Mouse (Mus musculus) kidney, postnatal 14 days (tissue): ENCODE measurements at regions not wholly inside any gene's neighbourhood (a gene's known extent, or its start where the extent isn't known, plus 50 kb on each side); places are given as distances from the start of the nearest gene placed in this dataset.

ENCODE experiments used
- DNase-seq: peaks from one replicate; pipeline ENCODE4 v3.0.0; 2022; ENCODE audit warnings: mixed read lengths

DNA sequence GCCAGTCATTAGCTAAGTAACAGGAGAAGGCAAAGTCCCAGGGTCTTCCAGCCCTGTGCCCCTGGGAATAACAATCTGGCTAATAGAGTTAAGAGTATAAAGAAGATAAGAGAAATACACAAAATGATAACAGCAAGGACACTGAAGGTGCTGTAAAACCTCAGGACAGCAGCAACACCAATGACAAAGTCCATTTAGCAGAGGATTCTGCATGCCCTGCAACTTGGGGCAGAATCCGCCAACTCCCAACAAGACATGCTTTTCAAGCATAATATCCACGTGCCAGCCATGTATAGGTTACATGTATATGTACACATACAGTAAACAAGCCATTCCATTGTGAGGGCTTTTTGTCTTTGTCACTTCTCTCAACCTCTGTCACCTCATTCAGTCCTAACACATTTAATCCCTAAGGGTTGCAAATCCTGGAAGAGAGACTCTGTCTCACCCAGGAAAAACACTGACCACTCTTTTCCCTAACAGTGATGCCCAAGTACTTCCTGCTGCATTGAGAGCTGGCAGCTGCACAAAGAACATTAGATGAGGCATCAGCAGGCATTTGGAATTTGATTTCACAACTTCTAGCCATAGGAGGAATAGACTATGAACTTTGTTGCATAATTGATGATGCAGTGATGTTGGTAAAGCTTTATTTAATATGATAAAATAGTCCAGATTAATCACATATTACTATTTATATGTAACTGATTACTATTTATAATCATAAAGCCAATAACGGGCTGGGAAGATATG, 105.8 kb upstream of the Slc4a7 start:
- no peak for DNase-seq

DNA sequence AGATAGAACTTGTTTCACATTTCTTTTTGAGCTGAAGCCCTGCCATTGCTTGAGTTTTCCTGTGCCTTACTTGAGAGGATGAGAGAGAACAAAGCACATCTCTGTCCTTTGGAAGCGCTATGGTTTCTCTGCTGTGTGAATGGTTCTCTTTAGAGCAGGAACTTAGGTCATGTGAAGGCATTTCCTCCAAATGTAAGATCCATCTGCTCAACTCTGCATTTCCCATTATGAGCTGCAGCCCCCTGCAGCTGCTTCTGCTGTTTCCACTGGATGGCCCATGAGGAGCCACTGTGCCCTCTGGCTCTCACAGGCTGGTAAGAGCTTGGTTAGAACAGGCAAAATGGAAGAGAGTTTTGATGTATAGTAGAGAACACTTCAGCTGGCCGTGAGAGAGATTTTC, 102.5 kb upstream of the Slc4a7 start:
- DNase-seq = no peak

DNA sequence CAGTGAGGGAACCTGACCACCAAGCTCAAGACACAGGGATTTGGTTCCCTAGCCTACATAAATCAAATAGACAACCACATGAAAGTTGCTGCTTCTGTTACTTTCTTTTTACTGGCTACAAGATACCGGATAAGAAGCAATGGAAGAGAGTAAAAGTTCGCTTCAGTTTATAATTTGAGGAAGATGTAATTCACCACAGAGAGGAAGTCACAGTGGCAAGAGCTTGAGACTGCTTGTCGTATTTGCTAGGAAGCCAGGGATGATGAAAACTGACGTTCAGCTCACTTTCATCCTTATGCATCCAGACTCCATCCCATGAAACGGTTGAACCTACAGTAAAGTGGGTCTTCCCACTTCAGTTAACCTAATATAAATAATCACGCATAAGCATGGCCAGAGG, 102.1 kb upstream of the Slc4a7 start:
- DNase-seq = no peak

DNA sequence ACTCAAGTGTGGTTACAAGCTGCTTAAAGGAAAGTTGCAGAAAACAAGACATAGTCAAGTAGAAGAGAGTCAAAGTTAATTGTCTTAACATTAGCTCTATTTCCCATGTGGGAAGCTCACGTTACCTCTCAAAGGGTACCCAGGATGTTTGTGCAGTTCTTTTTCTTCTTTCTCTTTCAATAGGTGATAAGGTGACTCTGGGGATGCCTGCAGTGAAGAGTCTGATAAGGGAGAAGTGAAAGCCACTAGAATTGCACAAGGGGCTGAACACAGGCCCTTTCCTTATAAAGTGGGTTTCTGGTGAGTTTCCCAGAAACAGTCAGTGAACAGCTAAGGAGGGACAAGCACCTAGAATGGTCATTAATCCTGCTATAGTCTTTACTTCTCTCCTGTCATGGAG, 98.6 kb upstream of the Slc4a7 start:
- DNase-seq = no peak

- no peak for DNase-seq
These were observed 95.0 kb upstream of the Slc4a7 start for GRCm38 (mm10) chr14:14607074-14607473.

- no peak for DNase-seq
These were observed 89.8 kb upstream of the Slc4a7 start for GRCm38 (mm10) chr14:14612245-14612644.

GRCm38 (mm10) chr14:14620316-14620715, 81.8 kb upstream of the Slc4a7 start:
- DNase-seq = no peak

- no peak for DNase-seq
These were observed 73.4 kb upstream of the Slc4a7 start for GRCm38 (mm10) chr14:14628673-14629072.

- no peak for DNase-seq
These were observed 70.3 kb upstream of the Slc4a7 start for GRCm38 (mm10) chr14:14631750-14632149.

DNA sequence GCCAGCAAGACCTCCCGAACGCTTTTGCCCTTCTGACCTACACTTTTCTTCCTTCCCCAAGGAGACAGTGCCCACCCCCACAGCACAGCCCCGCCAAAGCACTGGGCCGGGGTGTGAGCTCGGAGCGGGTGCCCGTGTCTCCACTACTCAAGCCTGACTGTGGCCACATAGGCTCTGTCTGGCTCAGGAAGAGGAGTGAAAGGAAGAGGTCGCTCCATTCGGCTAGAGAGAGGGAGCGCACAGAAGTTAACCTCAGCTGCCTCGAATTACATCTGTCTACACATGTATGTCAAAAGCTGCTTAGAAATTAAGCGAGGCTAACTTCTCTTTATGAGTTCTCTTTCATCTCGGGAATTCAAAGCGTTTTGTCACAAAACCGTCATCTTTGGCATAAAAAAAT, 69.6 kb upstream of the Slc4a7 start:
- DNase-seq = peak; percentile 22

DNA sequence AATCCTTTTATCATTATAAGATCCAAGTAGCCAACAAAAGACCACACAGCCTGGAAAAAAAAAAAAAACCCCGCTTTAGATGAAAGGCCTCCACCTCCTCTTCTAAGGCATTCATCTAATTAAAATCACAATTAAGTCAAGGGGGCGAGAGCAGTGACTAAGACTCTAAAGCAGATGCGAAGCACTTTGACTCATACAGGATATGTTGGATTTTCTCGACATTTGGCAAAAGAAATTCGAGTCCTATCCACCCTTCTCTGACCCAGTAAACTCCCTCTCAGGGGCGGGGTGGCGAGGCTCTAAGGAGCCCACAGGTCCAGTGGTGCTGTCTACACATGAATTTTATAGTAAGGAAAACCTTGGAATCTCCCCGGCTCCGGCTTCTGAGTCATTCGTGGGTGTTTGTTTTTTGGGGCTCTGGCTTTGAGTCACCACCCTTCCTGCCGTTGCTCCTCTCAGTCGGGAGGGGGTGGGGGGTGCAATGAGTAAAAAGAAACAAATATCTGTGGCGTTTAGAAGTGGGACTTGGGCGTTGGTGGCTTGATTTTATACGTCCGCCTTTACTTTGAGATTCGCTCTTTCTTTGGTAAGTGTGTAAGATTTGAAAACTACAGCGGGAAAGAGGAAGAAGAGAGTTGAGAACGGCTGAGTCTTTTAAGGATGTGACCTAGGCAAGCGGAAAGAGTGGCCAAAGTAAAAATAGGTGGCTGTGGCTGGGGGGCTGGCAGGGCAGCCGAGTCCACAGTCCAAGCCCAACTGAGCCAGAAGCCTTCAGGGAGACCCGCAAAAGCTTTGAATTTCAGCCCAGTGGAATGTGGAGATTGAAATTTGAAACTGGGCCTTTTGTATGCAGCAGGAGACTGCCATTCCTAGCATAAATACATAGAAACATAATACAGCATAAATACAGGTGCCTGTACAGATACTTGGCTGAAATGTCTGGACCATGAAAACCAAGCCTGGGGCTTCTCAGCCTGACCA, 68.8 kb upstream of the Slc4a7 start:
- DNase-seq = peak; percentile 48

DNA sequence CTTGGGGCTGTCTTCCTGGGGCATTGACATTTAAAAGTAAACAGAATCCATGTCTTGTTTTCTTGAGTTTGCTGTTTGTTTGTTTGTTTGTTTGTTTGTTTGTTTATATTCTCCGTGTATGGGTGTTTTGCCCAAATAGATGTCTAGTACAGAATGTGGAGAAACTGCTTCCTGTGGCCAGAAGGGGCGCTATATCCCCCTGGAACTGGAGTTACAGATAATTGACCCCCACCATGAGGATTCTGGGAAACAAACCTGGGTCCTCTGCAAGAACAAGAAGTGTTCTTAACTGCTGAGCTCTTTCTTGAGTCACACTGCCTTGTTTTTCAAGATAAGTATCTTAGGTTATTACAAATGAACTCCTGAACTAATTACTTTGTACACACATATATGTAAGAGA, 68.1 kb upstream of the Slc4a7 start:
- no peak for DNase-seq

GRCm38 (mm10) chr14:14639102-14640015, 62.7 kb upstream of the Slc4a7 start:
- DNase-seq = no peak

- DNase-seq = no peak
These were observed 62.0 kb upstream of the Slc4a7 start for GRCm38 (mm10) chr14:14640023-14640441.

DNA sequence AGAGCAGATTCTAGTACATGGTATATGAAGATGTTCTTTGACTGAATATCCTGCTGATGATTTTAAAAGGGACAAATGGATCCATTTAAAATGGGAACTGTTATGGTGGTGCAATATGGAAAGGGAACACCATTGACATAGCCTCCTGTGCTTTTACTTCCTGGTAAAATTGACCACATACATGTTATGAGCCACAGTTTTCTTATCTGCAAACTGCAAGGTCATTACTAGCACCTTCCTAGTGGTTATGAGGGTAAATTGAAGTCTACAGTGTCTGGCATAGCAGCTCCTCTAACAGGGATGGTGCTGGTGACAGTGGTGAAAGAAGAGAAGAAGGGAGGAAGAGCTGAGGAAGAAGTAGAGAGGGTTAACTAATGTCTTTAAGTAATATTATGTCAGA, 61.5 kb upstream of the Slc4a7 start:
- no peak for DNase-seq

GRCm38 (mm10) chr14:14643533-14643932, 58.5 kb upstream of the Slc4a7 start:
- no peak for DNase-seq

GRCm38 (mm10) chr14:14645084-14645483, 57.0 kb upstream of the Slc4a7 start:
- DNase-seq = no peak
